Mouse (Mus musculus): ENCODE data around the gene Spaca4.
A peak's percentile ranks its signal among the peaks of the same experiment; 100 is the strongest.

The Spaca4 gene

DNA sequence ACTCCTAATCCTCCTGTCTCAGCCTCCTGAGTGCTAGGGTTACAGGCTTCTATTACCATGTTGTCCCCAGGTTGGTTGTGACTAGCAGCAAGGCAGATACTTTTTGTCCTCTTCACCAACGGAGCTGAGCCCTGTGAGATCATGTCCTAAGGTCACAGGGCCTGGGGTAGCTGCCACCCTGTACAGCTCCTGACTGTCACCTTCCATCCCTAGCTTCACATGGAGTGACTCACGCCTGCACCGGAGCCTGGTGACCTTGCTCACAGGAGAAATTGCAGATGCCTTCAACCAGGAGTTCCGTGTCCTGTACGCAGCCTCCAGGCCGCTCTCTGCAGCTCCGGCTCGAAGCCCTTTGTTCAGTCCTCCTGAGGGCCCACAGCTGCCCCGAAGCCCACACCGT lies 806 bp upstream of the Spaca4 start:
- DNase-seq = no peak

- no peak for DNase-seq
Observed at GRCm38 (mm10) chr7:45725151-45725550, 462 bp downstream of the Spaca4 start.

DNA sequence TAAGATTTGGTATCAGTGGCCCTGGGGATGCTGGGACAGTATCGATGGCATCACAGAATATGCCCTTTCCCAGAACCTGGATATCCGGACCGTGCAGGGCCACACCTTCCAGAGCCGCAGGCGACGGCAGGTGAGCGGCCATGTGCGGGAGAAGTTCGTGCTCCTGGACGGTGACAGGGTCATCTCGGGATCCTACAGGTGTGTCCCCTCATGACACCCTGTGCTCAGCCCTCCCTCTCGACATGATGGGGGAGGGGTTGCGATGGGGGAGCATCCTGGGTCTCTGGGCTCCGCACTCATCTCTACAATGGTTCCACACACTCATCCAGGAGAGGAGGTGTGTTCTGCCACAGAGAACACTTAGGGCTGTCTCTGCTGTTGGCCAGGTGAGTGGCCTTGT lies 1.8 kb downstream of the Spaca4 start:
- no peak for DNase-seq

- no peak for DNase-seq
Observed at GRCm38 (mm10) chr7:45723301-45723700, 2.3 kb downstream of the Spaca4 start.

DNA sequence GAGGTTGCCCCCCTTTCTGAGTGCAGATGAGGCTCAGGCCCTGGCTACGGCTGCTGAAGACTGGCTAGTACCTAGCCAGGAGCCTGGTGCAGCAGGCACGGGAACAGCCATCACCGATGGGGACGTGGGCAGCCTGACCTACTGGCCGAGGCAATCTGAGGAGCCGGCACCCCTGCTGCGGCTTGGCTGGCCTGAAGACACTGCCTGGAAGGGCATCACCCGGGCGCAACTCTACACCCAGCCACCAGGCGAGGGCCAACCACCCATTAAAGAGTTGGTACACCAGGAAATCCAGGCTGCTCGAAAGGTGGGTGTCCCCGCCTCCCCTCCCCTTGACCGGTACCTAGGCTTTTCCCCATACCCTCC lies 3.3 kb downstream of the Spaca4 start:
- DNase-seq = no peak

- DNase-seq = no peak
Observed at GRCm38 (mm10) chr7:45721642-45722347, 3.8 kb downstream of the Spaca4 start.

GRCm38 (mm10) chr7:45721234-45721571 lies 4.4 kb downstream of the Spaca4 start:
- DNase-seq = no peak

DNA sequence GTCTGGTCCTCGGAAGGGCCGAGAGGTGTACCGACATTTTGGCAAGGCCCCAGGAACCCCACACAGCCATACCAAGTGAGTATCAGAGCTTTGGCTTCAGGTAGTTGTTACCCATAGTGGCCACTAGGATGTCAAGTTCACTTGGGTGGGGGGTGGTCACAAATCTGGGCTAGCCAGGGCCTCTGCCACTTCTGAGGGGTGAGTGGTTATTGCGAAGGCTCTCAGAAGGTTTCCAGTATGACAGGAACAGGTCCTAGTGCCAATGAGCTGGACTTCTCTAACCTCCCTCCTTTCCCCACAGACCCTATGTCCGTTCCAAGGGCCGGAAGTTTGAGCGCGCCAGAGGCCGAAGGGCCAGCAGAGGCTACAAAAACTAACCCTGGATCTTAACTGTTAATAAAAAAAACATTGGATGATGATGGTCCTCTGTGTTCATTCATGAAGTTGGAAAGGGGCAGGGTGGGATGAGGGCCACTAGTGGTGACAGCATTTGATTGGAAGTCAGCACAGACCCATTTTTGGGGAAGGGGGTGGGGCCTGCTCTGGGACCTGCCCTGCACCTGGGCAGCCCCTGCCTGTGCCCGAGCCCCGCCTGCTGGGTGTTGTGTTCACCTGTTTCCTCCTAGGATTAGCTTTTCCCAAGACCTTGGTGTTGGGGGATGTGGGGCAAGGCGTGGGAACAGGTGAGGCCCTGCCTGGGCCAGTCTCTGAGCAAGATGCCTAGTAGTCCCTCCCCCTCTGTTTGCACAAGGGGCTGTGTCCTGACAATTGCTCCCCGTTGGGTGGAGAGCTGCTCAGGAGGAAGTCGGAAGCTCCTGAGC lies 5.0 kb downstream of the Spaca4 start, which contains the start of gene Fam83e:
Gene Fam83e (plus strand): TSS at position 800 of the 821 bp plus-strand sequence.
- no peak for DNase-seq

GRCm38 (mm10) chr7:45719738-45720412 lies 5.7 kb downstream of the Spaca4 start:
- DNase-seq = no peak

- no peak for DNase-seq
Observed at GRCm38 (mm10) chr7:45719180-45719579, 6.4 kb downstream of the Spaca4 start.

DNA sequence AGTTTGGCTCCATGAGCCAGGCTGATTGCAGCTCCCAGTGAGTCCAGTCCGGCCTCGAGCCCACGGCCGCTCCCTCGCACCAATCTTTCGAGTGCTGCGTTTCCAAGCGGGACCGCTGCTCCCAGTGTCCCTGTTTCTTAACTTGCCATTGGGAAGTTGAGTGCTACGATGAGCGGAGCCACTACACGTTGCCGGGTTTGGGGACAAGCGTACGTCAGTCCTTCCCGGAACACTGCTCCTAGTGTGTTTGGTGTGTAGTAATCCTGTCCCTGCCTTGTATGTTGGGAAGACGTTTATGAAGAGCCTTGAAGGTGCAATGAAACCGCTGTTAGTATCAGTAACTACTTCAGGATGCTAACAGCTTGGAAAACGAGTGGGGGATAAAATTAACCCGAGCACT lies 7.3 kb downstream of the Spaca4 start:
- DNase-seq = no peak

- DNase-seq = peak; percentile 98
Observed at GRCm38 (mm10) chr7:45717918-45718297, 7.7 kb downstream of the Spaca4 start, which contains the start of gene Sphk2. Sphk2 (minus strand) TSS chr7:45718002.

GRCm38 (mm10) chr7:45716952-45717917 lies 8.4 kb downstream of the Spaca4 start:
- no peak for DNase-seq

- no peak for DNase-seq
Observed at GRCm38 (mm10) chr7:45716460-45716857, 9.2 kb downstream of the Spaca4 start.

DNA sequence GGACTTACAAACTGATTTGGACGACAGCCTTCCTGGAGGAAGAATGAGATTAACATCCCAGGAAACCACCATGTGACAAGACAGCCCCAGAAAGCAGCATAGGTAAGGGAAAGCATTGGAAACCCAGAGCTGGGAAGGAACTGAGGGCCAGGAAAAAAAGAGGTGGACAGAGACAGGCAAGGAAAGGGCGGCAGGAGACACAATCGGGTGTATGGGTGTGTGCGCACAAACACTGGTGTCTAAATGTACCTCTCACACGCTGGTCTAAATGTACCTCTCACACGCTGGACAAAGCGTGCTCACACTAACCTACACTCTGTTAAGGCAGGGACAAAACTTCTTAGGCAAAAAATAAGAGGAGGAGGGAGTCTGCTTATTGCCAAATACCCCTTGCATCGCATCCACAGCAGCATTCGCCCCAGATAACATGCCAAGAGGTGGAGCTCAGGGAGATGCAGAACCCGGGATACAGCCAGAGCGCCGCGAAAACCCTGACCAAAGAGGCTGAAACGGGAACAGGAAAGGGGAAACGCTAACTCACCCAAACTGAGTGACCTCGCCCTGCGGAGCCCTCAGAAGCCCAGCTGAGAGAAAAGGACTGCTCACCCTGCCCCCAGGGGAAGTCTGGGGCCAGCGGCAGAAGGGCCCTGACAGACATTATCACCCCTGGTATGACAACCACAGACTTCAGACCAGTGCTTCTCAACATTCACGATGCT lies 9.7 kb downstream of the Spaca4 start:
- peak; percentile 48 for DNase-seq

DNA sequence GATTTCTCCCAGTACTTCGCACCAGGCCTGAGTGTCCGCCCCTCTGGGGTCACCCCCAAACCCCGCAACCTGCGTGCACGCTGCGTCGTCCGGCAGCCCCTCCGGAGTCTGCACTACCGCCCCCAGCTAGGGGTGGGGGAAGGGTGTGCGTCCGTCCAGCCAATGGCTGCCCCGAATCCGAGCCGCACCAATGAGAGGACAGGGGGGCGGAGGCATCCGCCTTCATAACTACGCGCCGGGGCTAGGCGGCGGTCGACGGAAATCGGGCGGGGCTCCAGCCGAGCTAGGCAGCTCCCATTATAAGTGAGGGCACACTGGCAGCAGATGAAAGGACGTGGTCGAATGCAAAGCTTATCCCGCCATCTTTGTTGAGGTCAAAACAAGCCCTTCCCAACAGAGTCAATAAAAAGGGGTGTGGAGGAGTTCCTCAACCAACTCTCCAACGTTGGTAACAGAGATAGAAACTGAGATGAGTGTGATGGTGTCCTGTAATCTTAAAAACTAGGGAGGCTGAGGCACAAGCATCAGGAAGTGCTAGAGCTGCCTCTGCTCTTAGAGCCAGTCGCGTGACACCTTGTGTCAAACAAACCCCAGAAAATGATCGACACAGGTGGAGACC lies 10.4 kb downstream of the Spaca4 start, which contains the start of gene Rpl18:
Gene Rpl18 (plus strand): TSS at position 368 of the 619 bp plus-strand sequence.
- peak; percentile 97 for DNase-seq

DNA sequence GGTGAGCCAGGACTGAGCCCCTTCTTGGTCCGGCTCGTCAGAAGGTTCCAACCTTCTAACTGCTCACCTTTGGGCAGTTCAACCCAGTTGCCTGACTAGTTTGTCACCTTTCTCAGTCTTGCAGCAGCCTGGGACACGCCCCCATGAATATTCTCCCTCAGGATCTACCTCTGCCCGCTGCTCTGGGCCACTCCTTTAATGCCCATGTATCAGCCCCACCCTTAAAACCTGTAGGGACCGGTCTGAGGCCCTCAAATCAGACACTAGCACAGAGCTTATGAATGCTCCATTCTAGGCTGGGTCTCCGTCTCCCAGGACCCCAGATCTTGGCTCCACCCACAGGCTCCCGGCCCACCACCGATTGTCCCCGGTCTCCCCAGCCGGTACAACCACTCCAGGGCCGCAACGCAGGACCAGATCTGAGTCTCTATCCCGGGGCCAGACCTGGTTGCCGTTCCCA lies 11.0 kb downstream of the Spaca4 start:
- DNase-seq = peak; percentile 49

DNA sequence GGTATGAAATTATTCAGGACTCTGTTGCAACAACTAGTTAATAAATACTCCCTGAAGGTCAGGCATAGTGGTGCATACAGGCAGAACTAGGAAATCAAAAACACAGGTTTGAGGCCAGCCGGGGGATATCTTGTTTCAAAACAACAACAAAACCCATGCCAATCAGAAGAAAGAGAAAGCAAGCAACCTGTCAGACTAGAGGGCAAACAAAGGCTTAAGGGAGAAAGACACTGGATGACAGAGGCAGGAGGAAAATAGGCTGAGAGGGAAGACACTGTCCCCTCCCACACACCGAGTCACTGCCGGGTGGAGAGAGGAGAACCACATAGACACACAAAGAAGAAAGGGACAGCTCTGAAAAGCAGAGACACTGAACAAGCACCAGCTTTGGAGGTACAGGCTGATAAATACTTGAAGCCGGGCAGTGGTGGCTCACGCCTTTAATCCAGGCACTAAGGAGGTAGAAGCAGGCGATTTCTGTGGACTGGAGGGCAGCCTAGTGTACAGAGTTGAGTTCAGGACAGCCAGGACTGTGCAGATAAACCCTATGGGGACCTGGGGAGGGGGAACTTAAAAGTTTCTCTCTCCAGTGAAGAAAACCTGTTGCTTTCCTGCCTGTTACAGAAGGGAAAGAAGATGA lies 11.6 kb downstream of the Spaca4 start:
- no peak for DNase-seq

- no peak for DNase-seq
Observed at GRCm38 (mm10) chr7:45713396-45713795, 12.2 kb downstream of the Spaca4 start.

- no peak for DNase-seq
Observed at GRCm38 (mm10) chr7:45712022-45712757, 13.4 kb downstream of the Spaca4 start.
